Mouse (Mus musculus) brain, embryonic 14.5 days (tissue): ENCODE results near the gene Prss35. TPM values are rescaled to one million over a fixed set of nuclear protein-coding genes. Genes with fewer than 3 reads are reported as not detected.

Source experiments
- DNase-seq: peaks from one replicate; pipeline ENCODE4 v3.0.0-alpha.2; 2011; ENCODE audit warnings: low read depth
- CTCF ChIP-seq: fragments of 200-500 bp; IDR thresholded peaks from 2 replicates; pipeline ENCODE4 v1.5.1; 2012; ENCODE audit warnings: inconsistent platforms, mild to moderate bottlenecking, moderate library complexity, borderline replicate concordance; ENCODE audit not compliant: insufficient read depth, insufficient read length; ENCODE audit errors: extremely low read depth
- POLR2A ChIP-seq: fragments of 200-500 bp; IDR thresholded peaks from 2 replicates; pipeline ENCODE4 v1.6.1; 2012; ENCODE audit warnings: mild to moderate bottlenecking, inconsistent platforms, borderline replicate concordance; ENCODE audit not compliant: poor library complexity, insufficient read depth, insufficient read length, severe bottlenecking; ENCODE audit errors: extremely low read depth
- polyA plus RNA-seq: library from polyadenylated mRNA; depleted of rRNA; stranded (reverse); fragments of >200 nt; gene quantifications from 2 replicates; pipeline ENCODE4 v1.2.3, GENCODE M21; 2012; rRNA removed

Gene Prss35
- 1.8 and 3.4 TPM in 2 replicates for polyA plus RNA-seq

DNA sequence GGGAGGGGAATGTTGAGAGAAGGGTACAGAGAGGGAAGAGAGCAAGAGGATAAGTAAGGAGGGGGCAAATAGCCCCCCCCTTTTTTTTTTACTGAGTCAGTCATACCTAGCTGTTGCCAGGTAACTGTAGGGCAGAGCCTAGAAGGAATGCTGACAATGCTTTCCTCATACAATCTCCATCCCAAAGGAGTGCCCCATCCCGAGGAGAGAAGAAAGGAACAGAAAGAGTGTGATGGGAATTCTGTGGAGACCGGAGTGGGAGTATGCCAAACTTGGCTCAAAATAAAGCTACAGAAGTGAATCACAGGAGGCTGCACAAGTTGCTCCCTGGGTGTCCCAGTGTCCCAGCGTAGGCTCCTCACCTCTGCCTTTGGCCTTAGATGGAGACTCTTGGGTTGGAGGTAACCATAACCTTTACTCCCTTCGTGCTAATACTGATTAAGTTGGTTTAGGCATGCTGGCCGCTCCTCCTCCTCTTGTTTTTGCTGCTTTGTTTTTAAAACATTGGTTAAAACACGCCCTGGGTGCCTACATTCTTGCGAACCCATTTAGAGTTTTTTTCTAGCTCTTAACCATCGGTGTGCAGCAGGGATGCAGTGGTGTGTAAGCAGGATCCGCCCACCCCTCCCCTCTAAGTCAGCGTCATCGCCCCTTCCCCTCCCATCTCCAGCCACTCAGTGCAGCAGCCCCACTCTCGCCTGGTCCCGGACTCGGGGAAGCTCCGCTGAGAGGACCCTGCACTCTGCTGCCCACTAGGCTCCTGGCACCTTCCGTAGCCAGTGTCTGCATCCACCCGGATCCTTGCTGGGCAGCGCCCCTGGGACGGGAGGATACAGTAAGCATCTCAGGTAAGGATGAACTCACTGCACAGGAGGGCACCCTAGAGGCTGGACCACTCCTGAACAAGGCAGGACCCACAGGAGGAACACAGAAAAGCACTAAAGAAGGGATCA lies at the start of gene Prss35:
TSS of gene Prss35 (plus strand) at position 691 of the 953 bp plus-strand sequence.
- peak; percentile 78 for DNase-seq
- no peak for TF ChIP-seq CTCF
- no peak for TF ChIP-seq POLR2A

DNA sequence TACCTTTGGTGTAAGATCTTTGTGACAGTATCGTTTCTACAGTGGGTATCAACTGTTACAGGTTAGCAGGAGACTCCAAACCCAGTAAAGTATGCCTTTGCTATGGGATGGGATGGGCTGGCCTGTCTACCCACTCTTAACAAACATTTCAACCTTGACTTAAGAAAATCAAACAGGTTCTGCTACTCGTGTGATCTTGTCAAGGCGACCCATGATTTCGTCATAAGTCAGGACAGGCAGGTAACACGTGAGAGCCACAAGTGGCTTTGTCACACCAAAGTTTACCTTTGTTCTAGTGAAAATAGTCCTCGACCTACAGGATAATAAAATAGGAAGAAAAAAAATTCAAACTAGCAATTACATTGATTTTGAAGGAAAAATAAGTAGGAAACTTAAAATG lies 49.5 kb upstream of the Prss35 start:
- TF ChIP-seq POLR2A (no peak), CTCF (no peak)
- no peak for DNase-seq

DNA sequence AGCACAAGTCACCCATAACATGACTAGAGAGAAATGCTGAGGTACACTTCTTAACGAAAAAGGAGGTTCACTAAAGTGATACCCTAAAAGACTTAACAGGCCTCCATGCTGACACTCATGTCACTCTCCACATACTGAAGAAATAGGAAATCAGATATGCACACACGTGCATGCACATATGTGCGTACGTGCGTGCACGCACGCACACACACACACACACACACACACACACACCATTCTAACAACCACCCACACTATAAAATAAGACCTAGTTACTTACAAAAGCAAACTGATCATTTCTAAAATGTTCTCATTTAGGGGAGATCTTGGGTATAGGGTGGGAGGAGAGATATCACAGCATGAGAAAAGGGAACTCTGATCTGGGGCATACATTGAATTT lies 48.8 kb upstream of the Prss35 start:
- peak; percentile 11 for DNase-seq

DNA sequence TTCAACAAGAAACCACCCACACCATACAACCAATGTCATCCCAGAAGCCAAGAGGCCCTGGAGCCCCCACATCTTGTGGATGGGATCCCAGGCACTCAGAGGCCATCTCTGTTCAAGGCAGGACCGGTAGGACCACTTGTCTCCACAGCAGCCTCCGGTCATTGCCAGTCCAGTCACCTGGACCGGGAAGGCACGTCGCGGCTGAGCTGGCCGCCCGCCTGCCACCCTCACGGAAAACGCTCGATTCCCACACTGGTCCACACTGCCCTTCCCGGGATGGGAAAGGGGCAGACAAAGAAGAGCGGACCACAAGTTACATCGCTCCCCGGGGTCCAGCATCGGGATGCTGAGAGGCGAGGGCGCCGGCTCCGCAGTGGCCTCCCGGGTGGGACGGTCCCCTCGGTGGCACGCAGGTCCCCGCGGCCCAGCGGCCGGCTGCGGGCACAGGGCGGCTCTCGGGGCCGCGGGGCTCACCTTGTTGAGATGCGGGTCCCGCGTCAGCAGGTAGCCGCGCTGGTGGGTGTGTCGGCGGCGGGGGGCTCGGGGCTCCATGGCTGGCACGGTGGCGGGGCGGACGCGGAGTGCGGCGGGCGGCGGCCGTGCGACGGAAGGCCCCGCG lies 48.1 kb upstream of the Prss35 start:
- DNase-seq: peak; percentile 44
- no peak for TF ChIP-seq POLR2A

More for the DNA sequence above, 48.8 kb upstream of the Prss35 start:
- TF ChIP-seq POLR2A (no peak), CTCF (no peak)

DNA sequence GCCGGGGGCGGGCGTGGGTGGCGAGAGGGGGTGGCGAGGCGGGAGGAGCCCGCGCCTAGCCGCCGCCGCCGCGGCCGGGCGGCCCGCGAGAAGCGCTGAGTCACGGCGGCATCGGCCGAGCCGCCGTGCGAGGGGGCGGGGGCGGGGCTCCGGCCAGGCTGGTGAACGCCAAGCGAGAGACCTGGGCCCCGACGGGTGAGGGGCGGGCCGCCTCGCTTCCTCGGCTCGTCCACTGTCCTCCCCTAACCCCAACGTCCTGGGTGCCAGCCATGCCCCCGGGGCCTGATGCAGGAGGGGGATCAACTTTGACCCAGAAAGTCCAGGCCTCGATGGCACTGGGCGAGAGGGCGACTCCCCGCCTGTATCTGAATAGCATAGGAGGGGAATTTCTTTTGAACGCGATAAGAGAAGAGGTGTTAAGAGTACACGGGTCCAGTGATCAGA lies 47.6 kb upstream of the Prss35 start, which contains the start of gene Me1:
TSS of gene Me1 (minus strand) at position 136 of the 444 bp plus-strand sequence.
- DNase-seq: peak; percentile 58

DNA sequence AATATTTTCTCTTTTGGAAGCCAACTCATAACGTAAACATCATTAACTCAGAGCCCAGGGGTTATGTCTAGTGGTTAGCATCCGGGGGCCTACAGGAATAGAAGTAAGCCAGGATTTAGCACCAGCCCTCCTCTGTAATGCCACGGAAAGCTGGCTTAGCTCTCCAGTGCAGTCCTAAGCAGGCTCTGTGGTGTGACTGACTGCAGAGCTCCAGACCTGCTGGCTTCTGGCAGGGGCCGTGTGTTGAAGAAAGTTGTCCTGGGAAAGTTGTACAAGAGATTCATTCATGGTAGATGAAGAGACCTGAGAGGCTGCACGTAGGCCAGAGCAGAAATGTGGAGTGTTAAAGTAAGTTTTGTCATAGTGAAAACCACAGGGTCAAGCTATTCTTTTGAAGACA lies 42.2 kb upstream of the Prss35 start:
- DNase-seq: peak; percentile 17
- TF ChIP-seq POLR2A (no peak), CTCF (no peak)

More for the DNA sequence above, 47.6 kb upstream of the Prss35 start, which contains the start of gene Me1:
- TF ChIP-seq CTCF: no peak
- TF ChIP-seq POLR2A: no peak

DNA sequence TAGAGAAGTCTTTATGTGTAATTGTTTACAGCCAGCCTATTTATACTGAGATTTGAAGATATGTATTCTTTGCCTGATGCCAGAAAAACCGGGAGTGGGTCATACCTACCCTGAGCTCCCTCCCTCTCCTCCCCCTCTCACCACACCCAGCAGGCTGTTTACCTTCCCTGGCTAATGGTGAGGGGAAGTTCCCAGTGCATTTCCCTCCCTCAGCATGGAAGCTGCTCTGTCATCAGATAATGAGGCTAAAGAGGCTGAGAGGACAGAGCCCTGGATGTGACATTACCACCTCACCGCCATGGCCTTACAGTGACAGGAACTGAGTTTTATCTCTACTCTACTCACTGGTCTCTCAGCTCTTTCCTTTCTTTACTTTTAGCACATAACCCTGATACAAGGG lies 41.6 kb upstream of the Prss35 start:
- no peak for DNase-seq
- TF ChIP-seq CTCF (no peak), POLR2A (no peak)

DNA sequence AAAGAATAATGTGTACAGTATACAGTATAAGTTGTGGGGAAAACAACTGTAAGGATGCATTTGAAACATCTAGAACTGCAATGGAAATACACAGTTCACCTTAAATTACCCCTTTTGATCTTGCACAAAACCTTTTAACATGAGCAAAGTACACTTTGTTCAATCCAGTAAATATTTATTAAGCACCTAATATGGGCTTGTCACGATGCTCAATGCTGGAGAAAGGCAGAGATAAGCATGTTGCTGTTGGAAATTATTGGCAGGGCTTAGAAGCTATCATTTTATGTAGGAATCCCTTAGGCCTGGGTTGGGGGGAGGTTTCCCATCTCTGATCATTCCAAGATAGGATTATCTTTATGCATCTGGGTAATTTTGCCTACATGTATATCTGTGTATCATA lies 36.0 kb upstream of the Prss35 start:
- TF ChIP-seq CTCF: no peak
- TF ChIP-seq POLR2A: no peak
- no peak for DNase-seq

DNA sequence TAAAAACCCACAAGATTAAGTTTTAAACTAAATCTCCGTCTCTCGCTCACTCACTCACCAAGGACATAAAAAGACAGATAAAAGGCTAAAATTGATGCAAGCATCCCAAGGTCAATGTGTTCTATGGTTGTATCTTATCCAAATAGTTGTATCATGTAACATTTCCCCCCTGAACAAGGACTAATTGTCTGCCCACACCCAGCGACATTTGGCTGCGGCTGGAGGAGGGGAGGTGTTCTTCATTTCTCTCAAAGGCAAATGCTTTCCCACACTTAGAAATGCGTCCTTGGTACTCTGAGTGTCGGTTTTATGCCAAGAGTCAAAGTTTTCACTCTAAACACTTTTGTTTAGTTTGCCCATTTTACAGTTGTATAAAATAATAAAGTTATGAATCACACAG lies 34.5 kb upstream of the Prss35 start:
- TF ChIP-seq POLR2A: no peak
- TF ChIP-seq CTCF: no peak

DNA sequence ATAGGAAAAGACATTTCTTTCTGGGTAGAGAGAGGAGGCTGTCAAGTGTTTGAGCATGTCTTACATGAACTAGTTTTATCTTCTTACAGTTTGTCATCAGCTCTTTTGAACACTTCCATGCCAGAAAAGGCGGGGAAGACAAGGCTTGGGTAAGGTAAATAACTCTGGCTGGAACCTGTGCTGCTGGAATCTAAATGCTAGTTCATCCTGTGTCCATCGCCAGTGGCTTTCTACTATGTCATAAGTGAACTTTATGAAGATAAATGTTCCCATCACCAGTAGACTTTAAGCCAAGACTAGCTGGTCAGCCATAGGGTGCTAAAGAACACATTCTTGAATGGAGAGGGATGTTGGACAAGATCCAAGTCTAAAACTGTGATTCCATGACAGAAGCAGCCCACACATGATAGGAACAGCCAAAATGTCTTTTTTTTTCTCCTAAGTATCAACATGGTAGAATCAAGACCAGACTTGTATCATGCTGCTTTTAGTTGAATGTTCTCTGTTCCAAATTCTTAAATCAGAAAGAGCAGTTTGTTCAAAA lies 33.3 kb upstream of the Prss35 start:
- no peak for TF ChIP-seq POLR2A
- TF ChIP-seq CTCF: no peak

More for the DNA sequence above, 34.5 kb upstream of the Prss35 start:
- no peak for DNase-seq

DNA sequence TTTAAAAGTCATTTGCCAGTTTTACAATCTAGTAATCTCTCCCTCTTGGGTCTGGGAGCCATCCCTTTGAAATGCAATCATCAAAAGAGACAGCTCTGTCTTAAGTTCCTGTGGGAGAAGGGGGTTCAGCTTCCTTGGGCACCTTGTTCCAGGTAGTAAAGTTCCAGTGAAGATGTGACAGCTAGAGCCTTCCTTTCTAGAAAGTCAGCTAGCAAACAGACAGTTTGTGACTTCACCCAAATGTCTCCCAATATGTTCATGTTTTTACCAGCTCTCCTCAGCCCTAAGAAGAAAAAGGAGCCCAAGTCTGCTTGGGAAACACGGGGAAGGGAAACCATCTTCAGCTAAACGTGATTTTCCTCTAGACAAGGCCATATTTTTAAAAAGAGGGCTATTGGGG lies 30.8 kb upstream of the Prss35 start:
- no peak for DNase-seq
- TF ChIP-seq POLR2A (no peak), CTCF (no peak)

More for the DNA sequence above, 33.3 kb upstream of the Prss35 start:
- no peak for DNase-seq
